Mouse (Mus musculus) liver, embryonic 11.5 days (tissue): ENCODE measurements around the gene Mrgpra2a. TPM values are rescaled to one million over a fixed set of nuclear protein-coding genes. Genes with fewer than 3 reads are reported as not detected.

ENCODE experiments used
- ATAC-seq: fragments of 200-750 bp; cut with Nextera tagmentation; replicated peaks from 2 replicates; pipeline ENCODE4 v1.8.0; 2017; ENCODE audit warnings: moderate number of reproducible peaks, mild to moderate bottlenecking, moderate TSS enrichment, moderate library complexity; ENCODE audit not compliant: low FRiP score
- DNase-seq: peaks from one replicate; pipeline ENCODE4 v3.0.0-alpha.2; 2017; ENCODE audit warnings: low spot score
- H3K27ac ChIP-seq: fragments of 300-500 bp; sonication (generic); 2 replicates; pipeline ENCODE4 v1.5.1; 2014; ENCODE audit warnings: mild to moderate bottlenecking, low read depth, low read length, control low read depth
- H3K27me3 ChIP-seq: fragments of 300-500 bp; sonication (generic); replicated peaks from 2 replicates; pipeline ENCODE4 v1.6.1; 2014; ENCODE audit warnings: low read length, mixed read lengths; ENCODE audit not compliant: control insufficient read depth, insufficient read depth
- H3K36me3 ChIP-seq: fragments of 300-500 bp; sonication (generic); 2 replicates; pipeline ENCODE4 v1.6.1; 2014; ENCODE audit warnings: mild to moderate bottlenecking, low read length, moderate library complexity, mixed read lengths; ENCODE audit not compliant: control insufficient read depth, insufficient read depth
- H3K4me1 ChIP-seq: fragments of 300-500 bp; sonication (generic); replicated peaks from 2 replicates; pipeline ENCODE4 v1.6.1; 2014; ENCODE audit warnings: low read length, mixed read lengths; ENCODE audit not compliant: control insufficient read depth, insufficient read depth
- H3K4me2 ChIP-seq: fragments of 300-500 bp; sonication (generic); 2 replicates; pipeline ENCODE4 v1.6.1; 2014; ENCODE audit warnings: mild to moderate bottlenecking, control low read depth, moderate library complexity
- H3K4me3 ChIP-seq: fragments of 300-500 bp; sonication (generic); 2 replicates; pipeline ENCODE4 v1.5.1; 2014; ENCODE audit warnings: low read depth, low read length, control low read depth
- H3K9ac ChIP-seq: fragments of 300-500 bp; sonication (generic); 2 replicates; pipeline ENCODE4 v1.6.1; 2014; ENCODE audit warnings: low read depth, low read length, control low read depth
- H3K9me3 ChIP-seq: fragments of 300-500 bp; sonication (generic); 2 replicates; pipeline ENCODE4 v1.6.1; 2016; ENCODE audit warnings: low read length, inconsistent platforms, mixed read lengths; ENCODE audit not compliant: control insufficient read depth
- WGBS: fragments of 180-500 bp; shearing (Covaris S2); extraction: QIAGEN DNeasy Blood & Tissue Kit; methylation state at CpG from one replicate; pipeline ENCODE4 v1.1.7; 2014; 5-methylcytosine and 5-hydroxymethylcytosine counted together
- polyA plus RNA-seq: library from polyadenylated mRNA; unstranded; fragments of >200 nt; fragmentation: Nextera tagmentation; extraction: Ambion mirVana; gene quantifications from 2 replicates; pipeline ENCODE4 v1.2.1, GENCODE M21; 2014

Gene Mrgpra2a
- polyA plus RNA-seq, 1 experiment from 2014 or later = not detected

- ATAC-seq (no peak), DNase-seq (no peak)
- Histone ChIP-seq H3K4me1 (no peaks in the 10 kb centered on the region), H3K27ac (no peak overlapping the region), H3K27me3 (no peaks in the 10 kb centered on the region), H3K4me2 (no peak overlapping the region), H3K4me3 (no peak overlapping the region), H3K9ac (no peak overlapping the region), H3K9me3 (0 out of 2 replicates have a peak, but pooled peaks cover 2% of the 10 kb centered on the region), H3K36me3 (no peaks in the 10 kb centered on the region)
- WGBS = 50% methylated on average over 2 of the region's 2 CpGs
Measured at GRCm38 (mm10) chr7:47410602-47411001, 41.3 kb downstream of the Mrgpra2a start.

GRCm38 (mm10) chr7:47409545-47409944 is 42.4 kb downstream of the Mrgpra2a start:
- WGBS = 26% methylated on average over 1 of the region's 1 CpGs

GRCm38 (mm10) chr7:47401125-47401524 is 50.8 kb downstream of the Mrgpra2a start:
- Histone ChIP-seq H3K4me2 (no peak overlapping the region), H3K4me1 (no peaks in the 10 kb centered on the region), H3K36me3 (no peaks in the 10 kb centered on the region), H3K27ac (no peak overlapping the region), H3K4me3 (no peak overlapping the region), H3K27me3 (no peaks in the 10 kb centered on the region), H3K9ac (no peak overlapping the region), H3K9me3 (no peaks in the 10 kb centered on the region)
- ATAC-seq (0 out of 2 replicates have a peak, but pooled peaks have one; percentile 39), DNase-seq (no peak)

More at GRCm38 (mm10) chr7:47409545-47409944, 42.4 kb downstream of the Mrgpra2a start:
- no peak overlapping the region for H3K9ac ChIP-seq
- no peaks in the 10 kb centered on the region for H3K36me3 ChIP-seq
- no peaks in the 10 kb centered on the region for H3K27me3 ChIP-seq
- H3K4me3 ChIP-seq = no peak overlapping the region
- DNase-seq = no peak
- H3K27ac ChIP-seq = no peak overlapping the region
- H3K4me2 ChIP-seq = no peak overlapping the region
- H3K9me3 ChIP-seq = 0 out of 2 replicates have a peak, but pooled peaks cover 2% of the 10 kb centered on the region
- ATAC-seq = no peak
- H3K4me1 ChIP-seq = no peaks in the 10 kb centered on the region

Other genes with a start within 250 kb of the Mrgpra2a start
- not detected in 2 replicates for gene Mrgpra6, start 247.2 kb downstream of the Mrgpra2a start, polyA plus RNA-seq
- gene Mrgpra9, start 199.3 kb downstream of the Mrgpra2a start, polyA plus RNA-seq = not detected in 2 replicates
- not detected in 2 replicates for gene Mrgpra1, start 97.9 kb downstream of the Mrgpra2a start, polyA plus RNA-seq
- 0.18 and 0.29 TPM in 2 replicates for gene Mrgpra2b, start 76.7 kb upstream of the Mrgpra2a start, polyA plus RNA-seq
- gene Mrgpra3, start 149.2 kb upstream of the Mrgpra2a start, polyA plus RNA-seq = not detected in 2 replicates